Mouse (Mus musculus) forebrain, postnatal 0 days (tissue): ENCODE measurements at regions not wholly inside any gene's neighbourhood (a gene's known extent, or its start where the extent isn't known, plus 50 kb on each side); places are given as distances from the start of the nearest gene placed in this dataset.

Experiments used
- ATAC-seq: fragments of 200-750 bp; cut with Nextera tagmentation; 2 replicates; pipeline ENCODE4 v1.8.0; 2017; ENCODE audit warnings: mild to moderate bottlenecking, moderate library complexity
- DNase-seq: peaks from one replicate; pipeline ENCODE4 v3.0.0-alpha.2; 2015
- H3K27ac ChIP-seq: fragments of 300-500 bp; sonication (generic); 2 replicates; pipeline ENCODE4 v1.5.1; 2014; ENCODE audit warnings: low read depth, mild to moderate bottlenecking, antibody characterized with exemption, low read length, moderate library complexity, mixed read lengths
- H3K27me3 ChIP-seq: fragments of 300-500 bp; sonication (generic); 2 replicates; pipeline ENCODE4 v1.6.1; 2014; ENCODE audit warnings: mild to moderate bottlenecking, low read length, mixed read lengths; ENCODE audit not compliant: insufficient read depth
- H3K36me3 ChIP-seq: fragments of 300-500 bp; sonication (generic); 2 replicates; pipeline ENCODE4 v1.6.1; 2014; ENCODE audit warnings: mild to moderate bottlenecking, moderate library complexity; ENCODE audit not compliant: insufficient read depth
- H3K4me1 ChIP-seq: fragments of 300-500 bp; sonication (generic); 2 replicates; pipeline ENCODE4 v1.6.1; 2014; ENCODE audit warnings: antibody characterized with exemption; ENCODE audit not compliant: insufficient read depth
- H3K4me2 ChIP-seq: fragments of 300-500 bp; sonication (generic); 2 replicates; pipeline ENCODE4 v1.6.1; 2014; ENCODE audit warnings: low read depth, mild to moderate bottlenecking, moderate library complexity
- H3K4me3 ChIP-seq: fragments of 300-500 bp; sonication (generic); 2 replicates; pipeline ENCODE4 v1.5.1; 2014; ENCODE audit warnings: low read depth, low read length, mixed read lengths
- H3K9ac ChIP-seq: fragments of 300-500 bp; sonication (generic); 2 replicates; pipeline ENCODE4 v1.6.1; 2014; ENCODE audit warnings: mild to moderate bottlenecking
- H3K9me3 ChIP-seq: fragments of 300-500 bp; sonication (generic); 2 replicates; pipeline ENCODE4 v1.6.1; 2016; ENCODE audit warnings: low read length
- CTCF ChIP-seq: sonication (generic); IDR thresholded peaks from 2 replicates; pipeline ENCODE4 v1.5.1; 2016; ENCODE audit warnings: antibody characterized with exemption, control low read depth, low read depth
- WGBS: fragments of 180-500 bp; shearing (Covaris S2); extraction: QIAGEN DNeasy Blood & Tissue Kit; methylation state at CpG from one replicate; pipeline ENCODE4 v1.1.7; 2014; 5-methylcytosine and 5-hydroxymethylcytosine counted together

DNA sequence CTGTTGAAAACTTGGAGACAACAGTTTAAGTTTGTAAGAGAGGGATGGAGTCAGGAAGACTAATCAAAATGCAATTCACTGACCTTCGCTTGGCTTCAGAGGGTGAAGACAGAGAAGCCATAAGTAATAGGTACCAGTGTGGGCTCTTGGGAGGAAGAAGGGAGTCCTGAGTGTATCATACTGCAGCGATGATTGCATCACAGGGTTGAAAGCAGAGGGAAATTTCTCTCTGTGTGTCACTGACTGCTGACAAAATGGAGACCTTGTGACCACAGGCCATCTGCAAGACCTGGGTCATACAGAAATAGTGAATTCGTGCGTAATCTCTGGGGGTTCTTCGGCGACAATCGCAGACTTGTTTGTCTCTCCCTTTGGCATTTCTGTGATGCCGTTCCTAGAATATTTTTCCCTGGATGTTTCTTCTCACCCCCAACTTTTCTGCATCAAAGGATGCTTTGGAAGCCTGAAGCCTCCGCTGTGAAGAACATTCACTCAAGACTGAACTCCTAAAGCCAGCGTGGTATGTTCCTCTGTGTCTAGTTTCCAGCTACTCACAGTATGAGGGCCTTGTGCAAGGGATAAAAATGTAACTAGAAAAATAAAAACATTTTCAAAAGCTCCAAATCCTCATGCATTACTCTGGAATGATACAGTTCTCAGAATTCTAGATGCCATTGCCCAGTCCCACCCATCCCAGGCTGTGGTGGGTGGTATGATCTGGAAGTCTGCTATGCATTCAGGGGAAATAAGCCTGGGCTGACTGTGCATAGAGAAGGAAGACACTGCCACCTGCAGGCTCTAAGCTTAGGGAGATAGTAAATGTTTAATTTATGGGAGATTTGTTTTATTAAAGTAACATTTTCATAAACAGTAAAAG is 139.8 kb upstream of the Slc24a5 start:
- Histone ChIP-seq H3K4me3 (no peak overlapping the region), H3K9me3 (no peaks in the 10 kb centered on the region), H3K4me2 (no peak overlapping the region), H3K27ac (no peak overlapping the region), H3K4me1 (no peaks in the 10 kb centered on the region), H3K27me3 (no peaks in the 10 kb centered on the region), H3K9ac (no peak overlapping the region), H3K36me3 (no peaks in the 10 kb centered on the region)
- DNase-seq (peak; percentile 87), ATAC-seq (peak; percentile 94)
- 87% methylated on average over 10 of the region's 10 CpGs for WGBS
- peak; percentile 84 for TF ChIP-seq CTCF

DNA sequence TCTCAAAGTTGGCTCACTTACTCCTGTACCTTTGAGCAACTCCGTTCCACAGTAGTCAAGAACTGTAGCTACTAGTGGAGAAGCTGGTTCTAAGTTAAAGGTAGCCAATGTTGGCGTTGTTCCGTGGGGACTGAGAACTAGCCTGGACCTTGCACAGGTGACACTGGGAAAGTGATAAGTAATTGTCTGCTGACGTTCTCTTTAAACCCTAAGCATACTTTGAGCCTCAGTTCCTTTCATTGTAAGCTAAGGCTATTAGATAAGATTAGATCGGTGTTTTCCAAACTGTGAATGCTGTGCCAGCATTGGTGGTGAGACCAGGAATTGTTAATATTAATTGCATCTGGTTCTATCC is 139.2 kb upstream of the Slc24a5 start:
- no peak for ATAC-seq
- Histone ChIP-seq H3K4me1 (no peaks in the 10 kb centered on the region), H3K27me3 (no peaks in the 10 kb centered on the region), H3K9me3 (no peaks in the 10 kb centered on the region), H3K27ac (no peak overlapping the region), H3K4me2 (no peak overlapping the region), H3K9ac (no peak overlapping the region), H3K4me3 (no peak overlapping the region), H3K36me3 (no peaks in the 10 kb centered on the region)
- TF ChIP-seq CTCF = no peak
- DNase-seq = no peak
- WGBS = 82% methylated on average over 5 of the region's 5 CpGs

DNA sequence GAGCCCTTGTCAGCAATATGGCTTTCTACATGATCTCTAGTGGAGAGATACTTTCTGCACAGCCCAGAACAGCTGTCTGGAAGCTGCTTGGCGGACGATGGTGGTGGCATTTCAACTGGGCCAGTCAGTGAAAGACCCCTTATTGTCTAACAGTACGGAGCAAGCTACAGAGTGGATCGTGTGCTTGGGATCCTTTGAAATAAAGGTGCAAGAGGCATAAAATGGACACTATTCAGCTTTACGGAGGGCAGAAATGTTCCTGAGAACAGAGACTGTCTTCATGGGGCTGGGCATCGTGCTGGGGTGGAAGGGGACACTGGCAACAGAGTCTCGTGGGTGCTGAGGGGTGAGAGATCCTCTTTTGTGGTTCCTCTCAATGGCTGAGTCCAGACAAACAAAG is 137.2 kb upstream of the Slc24a5 start:
- H3K4me3 ChIP-seq = no peak overlapping the region
- H3K4me2 ChIP-seq = no peak overlapping the region
- H3K9ac ChIP-seq = no peak overlapping the region
- H3K4me1 ChIP-seq = no peaks in the 10 kb centered on the region
- TF ChIP-seq CTCF = no peak
- no peak for DNase-seq
- WGBS = 30% methylated on average over 7 of the region's 7 CpGs
- ATAC-seq = no peak
- no peaks in the 10 kb centered on the region for H3K9me3 ChIP-seq
- no peaks in the 10 kb centered on the region for H3K27me3 ChIP-seq
- no peak overlapping the region for H3K27ac ChIP-seq
- no peaks in the 10 kb centered on the region for H3K36me3 ChIP-seq

DNA sequence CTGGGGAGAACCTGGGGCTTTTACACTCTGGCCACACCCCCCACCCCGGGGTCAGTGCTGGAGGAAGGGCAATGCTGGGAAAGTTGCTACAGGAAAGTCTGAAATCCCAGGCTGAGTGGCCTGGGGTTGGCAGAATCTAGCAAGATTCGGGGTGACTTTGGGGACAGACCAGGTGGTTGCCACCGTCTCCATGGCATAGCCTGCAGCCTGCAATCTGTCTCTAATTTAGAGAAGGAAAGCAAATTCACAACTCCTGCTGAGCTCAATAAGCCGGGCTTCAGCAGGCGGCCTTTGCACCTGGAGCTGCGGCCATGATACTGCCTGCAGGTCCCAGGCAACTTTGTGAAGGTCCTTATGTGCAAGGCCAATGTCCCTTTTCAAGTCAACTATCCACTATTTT is 135.4 kb upstream of the Slc24a5 start:
- TF ChIP-seq CTCF = no peak
- H3K27me3 ChIP-seq = no peaks in the 10 kb centered on the region
- DNase-seq (no peak), ATAC-seq (no peak)
- no peaks in the 10 kb centered on the region for H3K36me3 ChIP-seq
- H3K4me1 ChIP-seq = no peaks in the 10 kb centered on the region
- H3K9me3 ChIP-seq = no peaks in the 10 kb centered on the region
- no peak overlapping the region for H3K4me2 ChIP-seq
- no peak overlapping the region for H3K4me3 ChIP-seq
- H3K27ac ChIP-seq = no peak overlapping the region
- 65% methylated on average over 6 of the region's 6 CpGs for WGBS
- no peak overlapping the region for H3K9ac ChIP-seq

DNA sequence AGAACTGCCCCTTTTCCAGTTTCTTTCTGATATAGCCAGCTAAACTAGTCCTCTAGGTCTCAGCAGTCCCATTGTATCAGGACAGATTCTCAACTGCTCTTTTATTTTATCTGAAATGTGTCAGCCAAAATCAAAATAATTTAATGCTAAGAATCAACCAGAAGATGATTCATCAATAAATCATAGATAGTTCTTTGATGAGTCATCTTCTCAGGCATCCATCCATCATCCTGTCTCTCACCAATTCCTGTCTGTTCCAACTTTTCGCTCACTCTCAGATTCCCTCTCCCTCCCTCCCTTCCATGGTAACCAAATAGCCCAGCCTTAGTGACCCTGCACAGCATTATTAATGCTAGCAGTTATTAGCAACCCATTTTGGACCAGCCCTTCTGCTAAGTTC is 134.0 kb upstream of the Slc24a5 start:
- no peaks in the 10 kb centered on the region for H3K36me3 ChIP-seq
- ATAC-seq (no peak), DNase-seq (no peak)
- WGBS = 85% methylated on average over 1 of the region's 1 CpGs
- no peak overlapping the region for H3K4me2 ChIP-seq
- TF ChIP-seq CTCF = no peak
- no peak overlapping the region for H3K4me3 ChIP-seq
- no peaks in the 10 kb centered on the region for H3K9me3 ChIP-seq
- H3K27ac ChIP-seq = no peak overlapping the region
- no peaks in the 10 kb centered on the region for H3K4me1 ChIP-seq
- H3K27me3 ChIP-seq = no peaks in the 10 kb centered on the region
- no peak overlapping the region for H3K9ac ChIP-seq

DNA sequence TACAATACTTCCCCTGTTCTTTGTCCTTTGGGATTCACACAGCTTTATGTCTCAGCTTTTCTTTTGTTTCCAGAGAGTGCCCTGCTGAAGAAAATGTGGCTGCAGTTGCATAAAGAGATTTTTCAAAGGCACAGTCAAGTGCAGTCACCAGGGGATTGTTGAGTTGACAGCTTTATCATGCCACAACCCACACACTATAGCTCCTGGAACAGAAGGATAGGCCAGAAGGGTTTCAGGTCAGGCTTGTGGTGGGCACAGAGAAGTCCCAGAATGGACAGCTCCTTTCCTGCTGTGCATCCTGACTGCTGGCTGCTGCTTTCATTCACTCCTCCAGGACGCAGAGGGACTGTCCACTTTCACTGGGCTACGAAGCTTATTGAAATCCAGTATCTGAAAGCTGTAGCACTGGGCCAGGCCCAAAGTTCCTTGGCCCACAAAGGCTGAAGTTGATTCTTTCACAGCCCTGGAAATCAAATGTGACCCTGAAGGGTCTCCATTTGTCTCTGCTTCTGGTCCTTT is 119.6 kb upstream of the Slc24a5 start:
- H3K4me1 ChIP-seq = no peaks in the 10 kb centered on the region
- no peak for TF ChIP-seq CTCF
- no peak overlapping the region for H3K4me3 ChIP-seq
- WGBS = 50% methylated on average over 2 of the region's 2 CpGs
- H3K27me3 ChIP-seq = no peaks in the 10 kb centered on the region
- no peak overlapping the region for H3K9ac ChIP-seq
- H3K27ac ChIP-seq = no peak overlapping the region
- DNase-seq (no peak), ATAC-seq (no peak)
- H3K9me3 ChIP-seq = no peaks in the 10 kb centered on the region
- no peaks in the 10 kb centered on the region for H3K36me3 ChIP-seq
- no peak overlapping the region for H3K4me2 ChIP-seq

DNA sequence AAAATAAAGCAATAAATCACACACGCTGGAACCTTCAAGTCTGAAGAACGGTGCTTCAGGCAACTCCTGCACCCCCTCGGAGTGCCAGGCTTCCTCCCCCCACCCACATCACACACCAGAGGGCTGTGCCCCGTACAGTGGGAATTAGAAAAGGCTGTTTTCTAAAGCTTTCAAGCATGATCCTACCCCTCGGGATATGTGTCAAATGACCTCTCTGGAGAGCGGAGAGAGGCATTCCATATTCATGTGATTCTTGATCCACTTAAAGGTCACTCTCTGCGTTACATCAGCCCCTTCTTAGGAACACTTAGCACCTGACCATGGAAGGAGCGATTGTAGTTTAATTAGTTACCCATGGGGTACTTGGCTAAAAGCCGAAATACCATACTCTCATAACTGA is 119.1 kb upstream of the Slc24a5 start:
- WGBS = 58% methylated on average over 9 of the region's 9 CpGs

More for the DNA sequence above, 119.1 kb upstream of the Slc24a5 start:
- Histone ChIP-seq H3K27ac (no peak overlapping the region), H3K4me3 (no peak overlapping the region), H3K9me3 (no peaks in the 10 kb centered on the region), H3K9ac (no peak overlapping the region), H3K4me2 (no peak overlapping the region), H3K36me3 (no peaks in the 10 kb centered on the region), H3K4me1 (no peaks in the 10 kb centered on the region), H3K27me3 (no peaks in the 10 kb centered on the region)
- DNase-seq (no peak), ATAC-seq (no peak)
- no peak for TF ChIP-seq CTCF
